Mouse (Mus musculus): ENCODE results near the gene Arid4a. TPM values are rescaled to one million over a fixed set of nuclear protein-coding genes. Genes with fewer than 3 reads are reported as not detected.

Arid4a gene
- 34.9 and 35.6 TPM in 2 replicates for polyA plus RNA-seq (2015; fragmentation: Nextera tagmentation; extraction: Ambion mirVana)

- peak within 1 kb of the TSS; percentile 99 for H3K27ac ChIP-seq
- H3K36me3 ChIP-seq: peaks cover 29% of the 10 kb centered on the region
- H3K4me2 ChIP-seq: peak within 1 kb of the TSS; percentile 73
- H3K9me3 ChIP-seq (replicated peaks): no peaks in the 10 kb centered on the region
- under 1% methylated on average over 61 of the region's 61 CpGs for WGBS
- H3K27me3 ChIP-seq: no peaks in the 10 kb centered on the region
- peaks cover 25% of the 10 kb centered on the region for H3K4me1 ChIP-seq
- H3K4me3 ChIP-seq (replicated peaks): peak within 1 kb of the TSS; percentile 78
- H3K9ac ChIP-seq: peak within 1 kb of the TSS; percentile 92
- peak; percentile 98 for ATAC-seq (replicated peaks; ENCODE audit: low FRiP score)
Observed at GRCm38 (mm10) chr12:71015363-71016210, at the start of gene Arid4a. TSS of gene Arid4a (plus strand) at chr12:71015990.

- no peak for ATAC-seq (replicated peaks; ENCODE audit: low FRiP score)
- peak overlapping the region; percentile 95 for H3K27ac ChIP-seq
- no peaks in the 10 kb centered on the region for H3K9me3 ChIP-seq (replicated peaks)
- 41% methylated on average over 8 of the region's 8 CpGs for WGBS
- peak overlapping the region; percentile 68 for H3K9ac ChIP-seq
- H3K4me3 ChIP-seq (replicated peaks): peak overlapping the region; percentile 73
- H3K27me3 ChIP-seq: no peaks in the 10 kb centered on the region
- H3K4me2 ChIP-seq: peak overlapping the region; percentile 68
- peaks cover 6% of the 10 kb centered on the region; the same call in 1 of the 2 replicates for H3K4me1 ChIP-seq
- peaks cover 22% of the 10 kb centered on the region for H3K36me3 ChIP-seq
Observed at GRCm38 (mm10) chr12:70967581-70967980, 48.2 kb upstream of the Arid4a start.

- ATAC-seq (replicated peaks; ENCODE audit: low FRiP score): peak; percentile 87
- Histone ChIP-seq H3K4me3 (replicated peaks) (peak overlapping the region; percentile 73), H3K36me3 (peaks cover 17% of the 10 kb centered on the region), H3K9ac (peak overlapping the region; percentile 68), H3K27ac (peak overlapping the region; percentile 95), H3K27me3 (no peaks in the 10 kb centered on the region), H3K4me2 (peak overlapping the region; percentile 68), H3K4me1 (peaks cover 6% of the 10 kb centered on the region; the same call in 1 of the 2 replicates), H3K9me3 (replicated peaks) (no peaks in the 10 kb centered on the region)
- WGBS: under 1% methylated on average over 35 of the region's 35 CpGs
Observed at GRCm38 (mm10) chr12:70968141-70968790, 47.5 kb upstream of the Arid4a start.

GRCm38 (mm10) chr12:70968791-70969307, 46.9 kb upstream of the Arid4a start:
- H3K4me2 ChIP-seq: peak overlapping the region; percentile 68
- peak overlapping the region; percentile 73 for H3K4me3 ChIP-seq (replicated peaks)
- ATAC-seq (replicated peaks; ENCODE audit: low FRiP score): peak; percentile 74
- no peaks in the 10 kb centered on the region for H3K9me3 ChIP-seq (replicated peaks)
- peaks cover 11% of the 10 kb centered on the region; the same call in 1 of the 2 replicates for H3K36me3 ChIP-seq
- peaks cover 6% of the 10 kb centered on the region for H3K4me1 ChIP-seq
- no peaks in the 10 kb centered on the region for H3K27me3 ChIP-seq
- H3K9ac ChIP-seq: peak overlapping the region; percentile 68
- under 1% methylated on average over 15 of the region's 15 CpGs for whole genome bisulfite sequencing
- peak overlapping the region; percentile 95 for H3K27ac ChIP-seq

GRCm38 (mm10) chr12:70969485-70970184, 46.2 kb upstream of the Arid4a start:
- peaks cover 3% of the 10 kb centered on the region; the same call in 1 of the 2 replicates for H3K36me3 ChIP-seq
- peak overlapping the region; percentile 42 for H3K4me3 ChIP-seq (replicated peaks)
- ATAC-seq (replicated peaks; ENCODE audit: low FRiP score): no peak
- no peaks in the 10 kb centered on the region for H3K9me3 ChIP-seq (replicated peaks)
- 4% methylated on average over 17 of the region's 17 CpGs for WGBS
- H3K4me2 ChIP-seq: peak overlapping the region; percentile 62
- no peaks in the 10 kb centered on the region for H3K27me3 ChIP-seq
- peaks cover 6% of the 10 kb centered on the region for H3K4me1 ChIP-seq
- no peak overlapping the region for H3K9ac ChIP-seq
- peak overlapping the region; percentile 73 for H3K27ac ChIP-seq

GRCm38 (mm10) chr12:70973831-70974230, 42.0 kb upstream of the Arid4a start:
- no peaks in the 10 kb centered on the region for H3K9me3 ChIP-seq (replicated peaks)
- peaks cover 11% of the 10 kb centered on the region for H3K4me1 ChIP-seq
- no peak overlapping the region; the same call in 1 of the 2 replicates for H3K4me3 ChIP-seq (replicated peaks)
- no peaks in the 10 kb centered on the region for H3K27me3 ChIP-seq
- H3K4me2 ChIP-seq: peak overlapping the region; percentile 57
- no peak overlapping the region for H3K9ac ChIP-seq
- H3K27ac ChIP-seq: 0 out of 2 replicates have a peak overlapping the region, but pooled peaks have one; percentile 95
- peaks cover 9% of the 10 kb centered on the region for H3K36me3 ChIP-seq
- WGBS: 82% methylated on average over 4 of the region's 4 CpGs
- ATAC-seq (replicated peaks; ENCODE audit: low FRiP score): no peak

- peak within 1 kb of the TSS; percentile 95 for H3K27ac ChIP-seq
- H3K36me3 ChIP-seq: peaks cover 17% of the 10 kb centered on the region
- H3K4me1 ChIP-seq: peaks cover 11% of the 10 kb centered on the region
- H3K4me2 ChIP-seq: peak within 1 kb of the TSS; percentile 65
- under 1% methylated on average over 71 of the region's 71 CpGs for WGBS
- peak within 1 kb of the TSS; percentile 71 for H3K4me3 ChIP-seq (replicated peaks)
- H3K9me3 ChIP-seq (replicated peaks): no peaks in the 10 kb centered on the region
- H3K27me3 ChIP-seq: no peaks in the 10 kb centered on the region
- H3K9ac ChIP-seq: peak within 1 kb of the TSS; percentile 86
- ATAC-seq (replicated peaks; ENCODE audit: low FRiP score): peak; percentile 99
Observed at GRCm38 (mm10) chr12:70974441-70975266, 41.1 kb upstream of the Arid4a start, which contains the start of gene Psma3. TSS of gene Psma3 (plus strand) at chr12:70974621.

GRCm38 (mm10) chr12:70975406-70975805, 40.4 kb upstream of the Arid4a start:
- no peak for ATAC-seq (replicated peaks; ENCODE audit: low FRiP score)
- WGBS: 21% methylated on average over 10 of the region's 10 CpGs
- peak overlapping the region; percentile 86 for H3K9ac ChIP-seq

GRCm38 (mm10) chr12:70975891-70976290, 39.9 kb upstream of the Arid4a start:
- Histone ChIP-seq H3K27me3 (no peaks in the 10 kb centered on the region), H3K4me1 (peaks cover 11% of the 10 kb centered on the region), H3K4me2 (peak overlapping the region; percentile 65), H3K4me3 (replicated peaks) (peak overlapping the region; percentile 71), H3K9me3 (replicated peaks) (no peaks in the 10 kb centered on the region), H3K9ac (peak overlapping the region; percentile 86), H3K36me3 (peaks cover 28% of the 10 kb centered on the region), H3K27ac (no peak overlapping the region)
- ATAC-seq (replicated peaks; ENCODE audit: low FRiP score): no peak
- 60% methylated on average over 3 of the region's 3 CpGs for WGBS

More at GRCm38 (mm10) chr12:70975406-70975805, 40.4 kb upstream of the Arid4a start:
- H3K9me3 ChIP-seq (replicated peaks): no peaks in the 10 kb centered on the region
- peak overlapping the region; percentile 71 for H3K4me3 ChIP-seq (replicated peaks)
- H3K36me3 ChIP-seq: peaks cover 23% of the 10 kb centered on the region
- peaks cover 11% of the 10 kb centered on the region for H3K4me1 ChIP-seq
- H3K27me3 ChIP-seq: no peaks in the 10 kb centered on the region
- H3K27ac ChIP-seq: peak overlapping the region; percentile 95
- peak overlapping the region; percentile 65 for H3K4me2 ChIP-seq

GRCm38 (mm10) chr12:70978345-70978744, 37.4 kb upstream of the Arid4a start:
- ATAC-seq (replicated peaks; ENCODE audit: low FRiP score): no peak
- WGBS: 87% methylated on average over 7 of the region's 7 CpGs
- H3K27ac ChIP-seq: no peak overlapping the region
- no peak overlapping the region for H3K9ac ChIP-seq
- no peak overlapping the region for H3K4me3 ChIP-seq (replicated peaks)
- no peaks in the 10 kb centered on the region for H3K27me3 ChIP-seq
- H3K9me3 ChIP-seq (replicated peaks): no peaks in the 10 kb centered on the region
- peaks cover 45% of the 10 kb centered on the region for H3K36me3 ChIP-seq
- no peak overlapping the region for H3K4me2 ChIP-seq
- H3K4me1 ChIP-seq: peaks cover 11% of the 10 kb centered on the region
